Mouse (Mus musculus) retina, postnatal 1 day (tissue): Measurements from ENCODE around the gene Ckb.

ENCODE experiments used
- DNase-seq: peaks from one replicate; pipeline ENCODE4 v3.0.0-alpha.2; 2012

The Ckb gene

GRCm38 (mm10) chr12:111691346-111691872 is 19.3 kb upstream of the Ckb start:
- DNase-seq: peak; percentile 96

GRCm38 (mm10) chr12:111689426-111689825 is 17.3 kb upstream of the Ckb start:
- no peak for DNase-seq

GRCm38 (mm10) chr12:111688069-111688428 is 15.9 kb upstream of the Ckb start:
- DNase-seq: no peak

GRCm38 (mm10) chr12:111687350-111688068 is 15.4 kb upstream of the Ckb start:
- peak; percentile 92 for DNase-seq

GRCm38 (mm10) chr12:111686390-111686789 is 14.3 kb upstream of the Ckb start:
- DNase-seq: no peak

- DNase-seq: peak; percentile 76
These were observed 10.7 kb upstream of the Ckb start for GRCm38 (mm10) chr12:111682806-111683205.

GRCm38 (mm10) chr12:111682003-111682402 is 9.9 kb upstream of the Ckb start:
- DNase-seq: peak; percentile 49

- DNase-seq: no peak
These were observed 9.2 kb upstream of the Ckb start for GRCm38 (mm10) chr12:111681305-111681704.

- no peak for DNase-seq
These were observed 8.5 kb upstream of the Ckb start for GRCm38 (mm10) chr12:111680661-111681060.

GRCm38 (mm10) chr12:111678997-111679396 is 6.9 kb upstream of the Ckb start:
- no peak for DNase-seq

GRCm38 (mm10) chr12:111678670-111678933 is 6.5 kb upstream of the Ckb start:
- DNase-seq: no peak

- peak; percentile 97 for DNase-seq
These were observed 5.9 kb upstream of the Ckb start, which contains the start of gene Trmt61a for GRCm38 (mm10) chr12:111677882-111678669. Gene Trmt61a (plus strand): TSS chr12:111678105.

GRCm38 (mm10) chr12:111677421-111677820 is 5.3 kb upstream of the Ckb start:
- DNase-seq: no peak

- DNase-seq: no peak
These were observed 3.9 kb upstream of the Ckb start for GRCm38 (mm10) chr12:111675797-111676580.

GRCm38 (mm10) chr12:111674850-111675486 is 2.8 kb upstream of the Ckb start:
- no peak for DNase-seq

- no peak for DNase-seq
These were observed 443 bp upstream of the Ckb start for GRCm38 (mm10) chr12:111672581-111672980.

- peak; percentile 81 for DNase-seq
These were observed 671 bp downstream of the Ckb start for GRCm38 (mm10) chr12:111671431-111671902.

GRCm38 (mm10) chr12:111670976-111671375 is 1.2 kb downstream of the Ckb start:
- DNase-seq: peak; percentile 51

GRCm38 (mm10) chr12:111670371-111670971 is 1.7 kb downstream of the Ckb start:
- DNase-seq: peak; percentile 57

- peak; percentile 16 for DNase-seq
These were observed 2.2 kb downstream of the Ckb start for GRCm38 (mm10) chr12:111669961-111670360.

GRCm38 (mm10) chr12:111669000-111669788 is 2.9 kb downstream of the Ckb start:
- DNase-seq: peak; percentile 52
